In the genomic region with DNA sequence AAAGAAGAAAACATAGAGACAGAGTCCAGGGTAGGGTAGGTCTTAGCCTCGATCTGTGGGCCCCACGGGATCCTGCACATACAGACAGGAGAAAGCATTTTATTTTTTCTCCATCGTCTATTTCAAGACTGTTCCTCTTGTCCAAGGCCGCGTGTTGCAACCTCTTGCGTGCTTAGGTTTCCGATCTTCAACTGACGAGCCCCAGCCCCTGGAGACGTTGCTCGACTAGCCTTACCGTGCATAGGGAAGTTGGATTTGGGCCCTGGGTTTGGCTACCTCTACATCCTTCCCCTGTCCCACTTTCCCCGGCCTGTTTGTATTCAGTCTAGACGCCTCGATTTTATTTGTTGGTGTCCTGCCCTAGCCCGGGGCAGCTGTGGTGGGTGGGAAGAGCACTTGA, we compare ENCODE assay signal across 32 mouse cellular contexts. TPM values are rescaled to one million over a fixed set of nuclear protein-coding genes. Genes with fewer than 3 reads are reported as not detected.
DNase-seq lines count a peak whose midpoint lies in the region; ATAC-seq and TF ChIP-seq lines count a peak whose summit lies in the region.
"Had no signal": no experiment of that assay in that cellular context is flagged by ENCODE, and none has a peak within 500 bp of the region (broad histone marks: within the 10 kb centered on the region; RNA-seq: fewer than 3 reads in every experiment).

No protein-coding gene starts in this region.

- H3K4me1 ChIP-seq in liver, postnatal 0 days (ENCODE audit: insufficient read depth) = peaks cover 36% of the 10 kb centered on the region
- peaks cover 10% of the 10 kb centered on the region; the same call in 1 of the 2 replicates for H3K4me1 ChIP-seq in liver, embryonic 12.5 days
- peaks cover 11% of the 10 kb centered on the region; the same call in 1 of the 2 replicates for H3K4me1 ChIP-seq in hindbrain, embryonic 10.5 days (replicated peaks)
- H3K4me1 ChIP-seq: forebrain, embryonic 12.5 days; limb, embryonic 15.5 days; neural tube, embryonic 15.5 days; stomach, embryonic 15.5 days had no signal

- no peaks in the 10 kb centered on the region for H3K27me3 ChIP-seq in liver, postnatal 0 days (ENCODE audit: insufficient read depth, low read length)
- no peaks in the 10 kb centered on the region for H3K27me3 ChIP-seq in liver, embryonic 12.5 days (replicated peaks)
- no peaks in the 10 kb centered on the region for H3K27me3 ChIP-seq in hindbrain, embryonic 10.5 days (ENCODE audit: insufficient read depth, poor library complexity, severe bottlenecking)
- H3K27me3 ChIP-seq: forebrain, embryonic 12.5 days; heart, embryonic 12.5 days; kidney, embryonic 15.5 days; limb, embryonic 15.5 days; midbrain, embryonic 13.5 days; neural tube, embryonic 15.5 days; Patski; stomach, embryonic 15.5 days had no signal

- H3K27ac ChIP-seq in liver, postnatal 0 days (ENCODE audit: low read depth) = peak overlapping the region; percentile 55
- no peak overlapping the region for H3K27ac ChIP-seq in liver, embryonic 12.5 days
- H3K27ac ChIP-seq in hindbrain, embryonic 10.5 days = no peak overlapping the region
- H3K27ac ChIP-seq: forebrain, embryonic 12.5 days; kidney, embryonic 15.5 days; layer of hippocampus, adult 2 months; limb, embryonic 10.5 days; limb, embryonic 15.5 days; midbrain, embryonic 13.5 days; neural tube, embryonic 15.5 days; stomach, embryonic 15.5 days had no signal

- no peak for TF ChIP-seq EP300 in liver, postnatal 0 days (IDR thresholded peaks at IDR 0.05; ENCODE audit: low read depth)

- H3K9me3 ChIP-seq in liver, postnatal 0 days (ENCODE audit: low read length) = no peaks in the 10 kb centered on the region
- H3K9me3 ChIP-seq in liver, embryonic 12.5 days (replicated peaks) = no peaks in the 10 kb centered on the region
- no peaks in the 10 kb centered on the region for H3K9me3 ChIP-seq in hindbrain, embryonic 10.5 days
- H3K9me3 ChIP-seq: forebrain, embryonic 12.5 days; heart, embryonic 12.5 days; kidney, embryonic 15.5 days; limb, embryonic 10.5 days; limb, embryonic 15.5 days; midbrain, embryonic 13.5 days; neural tube, embryonic 15.5 days; stomach, embryonic 15.5 days had no signal

- no peak for TF ChIP-seq CTCF in liver, postnatal 0 days (IDR thresholded peaks at IDR 0.05; ENCODE audit: low read depth)

- H3K4me3 ChIP-seq in liver, postnatal 0 days (ENCODE audit: low read depth, low read length) = no peak overlapping the region
- no peak overlapping the region for H3K4me3 ChIP-seq in liver, embryonic 12.5 days
- no peak overlapping the region for H3K4me3 ChIP-seq in hindbrain, embryonic 10.5 days
- H3K4me3 ChIP-seq: erythroblast, embryonic 14.5 days; forebrain, embryonic 12.5 days; heart, embryonic 12.5 days; kidney, embryonic 15.5 days; layer of hippocampus, adult 2 months; limb, embryonic 10.5 days; limb, embryonic 15.5 days; midbrain, embryonic 13.5 days; neural tube, embryonic 15.5 days; stomach, embryonic 15.5 days had no signal

- H3K4me2 ChIP-seq in liver, postnatal 0 days (ENCODE audit: low read depth, low read length) = no peak overlapping the region
- H3K4me2 ChIP-seq in liver, embryonic 12.5 days = no peak overlapping the region
- H3K4me2 ChIP-seq: forebrain, embryonic 12.5 days; heart, embryonic 12.5 days; kidney, embryonic 15.5 days; limb, embryonic 15.5 days; midbrain, embryonic 13.5 days; neural tube, embryonic 15.5 days; stomach, embryonic 15.5 days had no signal

- DNase-seq in adrenal gland, adult 2 months = peak; percentile 55
- DNase-seq in adrenal gland, adult 8-10 months = no peak
- peak; percentile 61 for DNase-seq in liver, postnatal 0 days
- DNase-seq in hindbrain, embryonic 10.5 days (ENCODE audit: low spot score) = no peak
- DNase-seq in T-cell, adult 2 months (ENCODE audit: low spot score) = no peak
- DNase-seq: cerebellum, adult 11 months; cerebellum, adult 9-10 months; gastrocnemius, postnatal 14 days; heart, adult 18-20 months; heart, postnatal 10 days; kidney, adult 18-20 months; kidney, postnatal 25 days; layer of hippocampus, postnatal 36 days; lung, postnatal 36 days; right cerebral cortex, postnatal 25 days; thymus, adult 18-20 months; thymus, postnatal 36 days had no signal

- H3K9ac ChIP-seq in liver, postnatal 0 days (replicated peaks) = no peak overlapping the region
- H3K9ac ChIP-seq in liver, embryonic 12.5 days = no peak overlapping the region
- H3K9ac ChIP-seq: forebrain, embryonic 12.5 days; heart, embryonic 12.5 days; kidney, embryonic 15.5 days; limb, embryonic 15.5 days; midbrain, embryonic 13.5 days; neural tube, embryonic 15.5 days; stomach, embryonic 15.5 days had no signal

- WGBS in liver, postnatal 0 days (ENCODE audit: insufficient replicate concordance) = 56% methylated on average over 15 of the region's 15 CpGs
- WGBS in liver, embryonic 12.5 days (ENCODE audit: insufficient replicate concordance) = 70% methylated on average over 15 of the region's 15 CpGs
- WGBS in hindbrain, embryonic 10.5 days = 89% methylated on average over 15 of the region's 15 CpGs

- ATAC-seq in liver, postnatal 0 days = no peak
- no peak for ATAC-seq in liver, embryonic 12.5 days
- ATAC-seq in hematopoietic stem cell, adult 5-6 weeks (replicated peaks in 1 of 2; ENCODE audit: insufficient read depth in 1 of 2, low FRiP score in 2 of 2, low TSS enrichment in 1 of 2, low read depth in 1 of 2, poor library complexity in 2 of 2, severe bottlenecking in 2 of 2) = peak; percentile 27 to 65; a peak in 1 of 4 replicates
- peak; percentile 51 for ATAC-seq in neutrophil, adult 5-6 weeks (ENCODE audit: extremely low read depth, insufficient number of reproducible peaks, low FRiP score, poor library complexity, severe bottlenecking)
- ATAC-seq: hindbrain, embryonic 16.5 days; midbrain, embryonic 13.5 days; Patski had no signal

- peaks cover 17% of the 10 kb centered on the region for H3K36me3 ChIP-seq in liver, postnatal 0 days (replicated peaks; ENCODE audit: insufficient read depth, low read length)
- peaks cover 31% of the 10 kb centered on the region for H3K36me3 ChIP-seq in liver, embryonic 12.5 days
- peaks cover 37% of the 10 kb centered on the region for H3K36me3 ChIP-seq in hindbrain, embryonic 10.5 days

RNA-seq across cellular contexts. Expression of a gene that starts 18.6 kb away (rescaled TPM):
- 100 to 1,000 TPM; 395 to 486 TPM for total RNA-seq in adrenal gland, adult 2 months (2021)
- 751 and 799 TPM in 2 replicates for polyA plus RNA-seq in adrenal gland, adult 2 months (2012; rRNA removed)
- total RNA-seq in adrenal gland, adult 8-10 months (2022) = 100 to 1,000 TPM; 270 to 756 (median 501) TPM
- polyA plus RNA-seq in liver, postnatal 0 days (2015; fragmentation: Nextera tagmentation; extraction: Ambion mirVana) = 2.8 and 3.1 TPM in 2 replicates
- 3.0 and 3.2 TPM in 2 replicates for polyA plus RNA-seq in liver, embryonic 12.5 days (2016; fragmentation: Nextera tagmentation; extraction: Ambion mirVana)
- 29.6 and 53.8 TPM in 2 replicates for total RNA-seq in hematopoietic stem cell, adult 5-6 weeks (2017)
- total RNA-seq in neutrophil, adult 5-6 weeks (2017) = 19.5 and 23.0 TPM in 2 replicates
- 2.0 TPM in 2 replicates for polyA plus RNA-seq in hindbrain, embryonic 10.5 days (2016; fragmentation: Nextera tagmentation; extraction: Ambion mirVana)

Comparison
In these comparisons a context has a peak if more than half of its experiments do, and no peak if none do; other contexts are left out.
1. DNase-seq: peak in adrenal gland, adult 2 months (single experiment) and liver, postnatal 0 days (single experiment); none in adrenal gland, adult 8-10 months (single experiment), hindbrain, embryonic 10.5 days (single experiment) and T-cell, adult 2 months (single experiment).
2. ATAC-seq: peak in hematopoietic stem cell, adult 5-6 weeks (2 of 2) and neutrophil, adult 5-6 weeks (single experiment); none in liver, postnatal 0 days (single experiment) and liver, embryonic 12.5 days (single experiment).